Mouse (Mus musculus): ENCODE measurements around the gene Slc9a3r1. TPM values are rescaled to one million over a fixed set of nuclear protein-coding genes. Genes with fewer than 3 reads are reported as not detected.
A peak's percentile ranks its signal among the peaks of the same experiment; 100 is the strongest.

The Slc9a3r1 gene
- total RNA-seq, 2 experiments from 2014 or later: 10.1 to 12.9 TPM

GRCm38 (mm10) chr11:115187224-115187639 lies 24.1 kb downstream of the Slc9a3r1 start, which contains the start of gene Tmem104:
Tmem104 (plus strand) TSS chr11:115187487.
- peak; percentile 99 for DNase-seq (ENCODE audit: low spot score)
- intact Hi-C loops (cut with DNase I): no loop called here

GRCm38 (mm10) chr11:115187693-115188092 lies 24.6 kb downstream of the Slc9a3r1 start, which contains the start of gene Nat9:
Nat9 (minus strand) TSS chr11:115187859.
- intact Hi-C loops (cut with DNase I): no loop called here
- no peak for DNase-seq (ENCODE audit: low spot score)

DNA sequence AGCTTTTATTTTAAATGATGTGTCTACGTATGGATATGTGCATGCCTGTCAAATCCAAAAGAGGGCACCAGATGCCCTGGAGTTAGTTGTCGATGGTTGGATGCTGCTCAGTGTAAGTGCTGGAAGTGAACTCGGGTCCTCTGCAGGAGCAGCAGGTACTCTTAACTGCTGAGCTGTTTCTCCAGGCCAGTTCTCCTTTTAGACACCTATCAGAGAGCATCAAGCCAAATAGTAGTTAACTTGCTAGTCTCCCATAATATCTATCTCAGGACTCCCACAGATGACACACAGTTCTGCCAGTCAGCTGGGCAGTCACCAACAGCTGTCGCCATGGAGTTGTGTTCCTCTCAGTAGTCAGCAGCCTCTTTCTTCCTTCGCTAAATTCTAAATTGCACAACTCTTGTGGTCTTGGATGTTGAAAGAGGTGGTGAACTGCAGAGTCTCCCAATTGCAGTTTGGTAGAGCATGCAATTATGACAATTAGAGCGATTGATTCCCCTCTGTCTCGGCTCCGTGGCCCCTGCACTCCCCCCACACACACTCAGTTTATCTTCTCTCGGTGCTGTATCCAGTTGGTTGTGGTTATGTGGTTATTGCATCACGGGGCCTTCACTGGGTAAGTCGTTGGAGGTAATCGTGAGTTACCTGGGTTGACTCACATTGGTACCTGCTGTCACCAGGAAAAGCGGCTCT lies 25.5 kb downstream of the Slc9a3r1 start:
- intact Hi-C loops (cut with DNase I): no loop called here
- DNase-seq (ENCODE audit: low spot score): no peak

- intact Hi-C loops (cut with DNase I): no loop called here
- no peak for DNase-seq (ENCODE audit: low spot score)
These were observed 26.2 kb downstream of the Slc9a3r1 start for GRCm38 (mm10) chr11:115189304-115189703.

DNA sequence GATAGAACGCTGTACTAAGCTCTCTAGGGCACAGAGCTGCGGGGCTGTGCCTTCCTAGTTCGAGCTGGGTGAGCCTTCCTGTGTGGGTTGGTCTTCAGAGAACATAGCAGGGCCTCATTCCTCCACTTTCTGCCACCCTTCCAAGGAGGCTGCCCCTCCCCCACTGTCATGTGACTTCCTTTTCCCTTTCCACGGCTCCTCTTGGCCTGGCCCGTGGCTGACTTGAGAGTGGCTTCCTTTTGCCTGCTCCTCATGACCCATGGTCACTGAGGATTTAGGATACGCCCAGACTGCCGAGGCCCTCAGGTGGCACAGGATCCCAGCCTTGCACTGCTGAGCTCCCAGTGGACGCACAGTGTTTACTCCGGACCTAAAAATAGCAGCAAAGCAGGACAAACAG lies 29.0 kb downstream of the Slc9a3r1 start:
- intact Hi-C loops (cut with DNase I): no loop called here

GRCm38 (mm10) chr11:115194693-115195092 lies 31.6 kb downstream of the Slc9a3r1 start:
- intact Hi-C loops (cut with DNase I): no loop called here
- no peak for DNase-seq (ENCODE audit: low spot score)

More for the DNA sequence above, 29.0 kb downstream of the Slc9a3r1 start:
- peak; percentile 42 for DNase-seq (ENCODE audit: low spot score)

GRCm38 (mm10) chr11:115195933-115196332 lies 32.8 kb downstream of the Slc9a3r1 start:
- intact Hi-C loops (cut with DNase I): no loop called here
- no peak for DNase-seq (ENCODE audit: low spot score)

- intact Hi-C loops (cut with DNase I): no loop called here
These were observed 34.4 kb downstream of the Slc9a3r1 start for GRCm38 (mm10) chr11:115197558-115197957.

DNA sequence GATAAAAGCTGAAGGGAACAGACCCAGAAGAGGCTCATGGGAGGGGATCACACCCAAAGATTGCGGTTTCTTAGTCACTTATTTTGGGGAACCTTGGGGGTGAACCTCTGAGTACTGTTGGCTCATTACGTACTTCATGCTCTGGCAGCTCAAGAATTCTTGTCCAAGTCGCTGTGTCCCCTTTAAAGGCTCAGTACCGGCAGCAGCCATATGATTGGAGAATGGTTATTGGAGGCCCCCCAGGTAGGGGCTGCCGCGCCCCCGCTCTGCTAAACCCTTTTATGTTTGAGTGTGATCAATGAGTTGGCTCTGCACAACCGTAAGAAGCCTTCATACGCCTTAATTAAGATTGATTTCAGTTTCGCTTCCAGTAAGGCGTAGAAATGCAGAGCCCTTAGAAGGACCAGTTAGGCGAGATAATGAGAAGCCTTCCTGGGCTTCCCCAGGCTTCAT lies 35.8 kb downstream of the Slc9a3r1 start:
- intact Hi-C loops (cut with DNase I): no loop called here
- DNase-seq (ENCODE audit: low spot score): no peak

More at GRCm38 (mm10) chr11:115197558-115197957, 34.4 kb downstream of the Slc9a3r1 start:
- DNase-seq (ENCODE audit: low spot score): no peak

- no peak for DNase-seq (ENCODE audit: low spot score)
- intact Hi-C loops (cut with DNase I): loop anchor here (5.0 kb wide), 1 partner anchor 152 kb away; no protein-coding TSS in a partner anchor
These were observed 37.4 kb downstream of the Slc9a3r1 start for GRCm38 (mm10) chr11:115200520-115200919.

DNA sequence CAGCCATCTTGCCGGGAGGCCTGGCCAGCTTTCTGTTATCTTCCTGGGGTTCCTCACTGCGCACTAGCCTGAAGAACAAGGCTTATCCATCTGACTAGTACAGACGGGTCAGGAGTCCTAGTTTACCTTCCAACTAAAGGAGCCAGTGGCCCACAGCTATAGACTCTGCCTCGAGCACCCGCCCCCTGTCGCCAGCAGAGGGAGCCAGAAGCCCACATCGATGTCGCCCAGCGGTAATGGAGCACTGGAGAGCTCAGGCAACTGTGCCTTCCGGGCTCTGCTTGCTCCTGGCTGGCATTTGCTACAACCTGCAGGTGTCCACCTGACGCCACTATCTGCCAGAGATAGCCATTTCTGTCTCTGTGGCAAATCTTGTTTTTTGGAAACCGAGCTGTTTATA lies 39.2 kb downstream of the Slc9a3r1 start:
- DNase-seq (ENCODE audit: low spot score): peak; percentile 30
- intact Hi-C loops (cut with DNase I): loop anchor here (1.0 to 5.0 kb wide), 3 partner anchors 30 to 150 kb away; no protein-coding TSS in a partner anchor

GRCm38 (mm10) chr11:115202756-115203155 lies 39.6 kb downstream of the Slc9a3r1 start:
- no peak for DNase-seq (ENCODE audit: low spot score)
- intact Hi-C loops (cut with DNase I): loop anchor here (1.0 to 5.0 kb wide), 3 partner anchors 30 to 150 kb away; no protein-coding TSS in a partner anchor

DNA sequence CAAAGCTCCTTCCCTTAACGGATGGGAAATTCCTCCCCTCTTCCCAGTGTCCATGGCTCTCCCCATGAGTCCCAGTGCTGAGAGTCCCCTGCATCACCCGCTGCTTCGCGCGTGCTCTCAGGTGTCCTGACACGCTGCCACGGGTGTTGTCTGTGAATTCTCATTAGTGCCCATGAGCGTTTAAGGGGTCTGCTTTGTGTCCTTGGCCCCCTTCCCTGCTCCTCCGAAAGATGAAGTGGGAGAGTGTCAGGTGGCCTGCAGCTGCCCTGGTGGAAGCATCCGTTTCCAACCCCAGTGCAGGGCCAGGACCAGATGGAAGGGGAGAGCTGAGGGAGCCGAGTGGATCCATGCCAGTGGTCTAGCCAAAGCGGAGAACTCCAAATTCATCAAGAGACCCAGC lies 45.0 kb downstream of the Slc9a3r1 start:
- intact Hi-C loops (cut with DNase I): no loop called here

DNA sequence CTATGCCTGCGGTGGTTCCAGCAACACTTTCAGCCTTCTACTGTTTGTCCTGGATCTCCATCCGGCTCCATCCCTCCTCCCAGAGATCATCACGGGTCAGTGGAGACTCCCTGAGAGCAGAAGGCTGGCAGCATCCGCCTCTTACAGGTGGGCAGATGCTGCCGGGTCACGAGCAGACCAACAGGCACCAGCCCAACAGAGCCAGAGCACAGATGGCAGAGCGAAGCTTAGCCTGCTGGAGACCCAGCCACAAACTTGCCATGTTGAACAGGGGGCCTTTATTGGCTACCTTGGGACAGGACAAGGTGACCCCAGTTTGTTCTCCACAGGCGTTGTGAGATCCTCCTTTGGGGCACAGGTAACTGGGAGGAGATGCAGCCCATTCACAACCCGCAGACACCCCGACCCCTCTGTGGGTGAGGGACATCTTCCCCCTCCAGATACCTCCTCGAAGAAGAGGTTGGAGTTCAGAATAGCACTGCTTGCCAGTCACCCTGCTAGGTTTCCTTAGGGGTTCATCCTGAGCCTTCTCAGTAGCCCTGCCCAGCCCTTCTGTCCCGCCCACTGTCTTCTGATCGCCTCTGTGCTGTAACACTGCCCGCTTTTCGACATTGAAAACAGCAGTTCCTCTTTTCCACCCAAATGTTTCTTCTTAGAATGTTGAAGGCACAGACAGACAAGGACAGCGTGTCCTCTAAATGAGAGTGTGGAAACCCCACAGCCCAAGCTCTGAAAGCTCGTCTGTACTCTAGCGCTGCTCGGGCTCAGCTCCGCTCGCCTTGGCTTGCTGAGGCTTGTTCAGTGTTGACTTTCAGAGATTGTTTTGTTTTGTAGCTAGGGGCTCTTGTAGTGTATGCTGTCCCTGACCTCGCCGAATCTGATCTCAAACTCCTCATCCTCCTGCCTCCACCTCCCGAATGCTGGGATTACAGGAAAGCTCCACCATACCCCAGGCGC lies 45.9 kb downstream of the Slc9a3r1 start:
- intact Hi-C loops (cut with DNase I): no loop called here
- no peak for DNase-seq (ENCODE audit: low spot score)

More for the DNA sequence above, 45.0 kb downstream of the Slc9a3r1 start:
- no peak for DNase-seq (ENCODE audit: low spot score)

GRCm38 (mm10) chr11:115209958-115210357 lies 46.8 kb downstream of the Slc9a3r1 start:
- no peak for DNase-seq (ENCODE audit: low spot score)
- intact Hi-C loops (cut with DNase I): no loop called here

DNA sequence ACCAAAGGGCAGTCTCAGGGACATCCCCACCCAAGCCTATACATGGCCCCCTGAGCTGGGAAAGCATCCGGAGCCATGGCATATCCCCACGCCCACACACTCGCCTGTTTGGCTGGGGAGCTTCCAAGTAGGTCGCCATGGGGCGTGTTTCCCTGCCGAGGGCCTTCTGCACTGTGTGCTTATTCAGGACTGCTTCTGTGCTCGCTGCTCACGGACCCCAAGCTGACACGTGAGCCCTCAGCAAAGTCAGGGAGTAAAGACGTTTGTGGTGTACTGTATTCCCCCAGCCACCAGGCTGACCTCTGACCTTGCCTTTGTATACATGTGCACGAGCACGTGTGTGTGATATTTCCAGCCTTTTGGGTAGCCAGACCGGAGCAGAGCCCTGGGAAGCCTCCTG lies 49.0 kb downstream of the Slc9a3r1 start:
- intact Hi-C loops (cut with DNase I): no loop called here
- no peak for DNase-seq (ENCODE audit: low spot score)

DNA sequence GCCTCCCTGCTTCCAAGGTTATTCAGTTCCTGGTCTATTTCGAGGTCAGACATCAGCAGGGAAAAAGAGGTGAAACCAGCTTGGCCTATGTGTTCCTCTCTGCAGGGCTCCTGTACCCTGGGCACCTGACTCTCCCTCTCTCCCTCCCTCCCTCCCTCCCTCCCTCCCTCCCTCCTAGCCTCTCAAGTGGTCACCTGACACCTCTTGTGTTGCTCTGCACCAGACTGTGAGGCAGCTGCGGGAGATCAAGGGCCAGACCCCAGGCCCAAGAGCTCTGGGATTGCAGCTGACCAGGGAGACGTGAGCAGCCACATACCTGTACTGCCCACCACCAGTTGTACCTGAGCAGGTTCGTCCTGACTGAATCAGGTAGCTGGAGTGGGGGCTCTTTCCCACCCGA lies 52.0 kb downstream of the Slc9a3r1 start:
- intact Hi-C loops (cut with DNase I): no loop called here
- no peak for DNase-seq (ENCODE audit: low spot score)

- intact Hi-C loops (cut with DNase I): no loop called here
- no peak for DNase-seq (ENCODE audit: low spot score)
These were observed 54.6 kb downstream of the Slc9a3r1 start for GRCm38 (mm10) chr11:115217439-115218410.

DNA sequence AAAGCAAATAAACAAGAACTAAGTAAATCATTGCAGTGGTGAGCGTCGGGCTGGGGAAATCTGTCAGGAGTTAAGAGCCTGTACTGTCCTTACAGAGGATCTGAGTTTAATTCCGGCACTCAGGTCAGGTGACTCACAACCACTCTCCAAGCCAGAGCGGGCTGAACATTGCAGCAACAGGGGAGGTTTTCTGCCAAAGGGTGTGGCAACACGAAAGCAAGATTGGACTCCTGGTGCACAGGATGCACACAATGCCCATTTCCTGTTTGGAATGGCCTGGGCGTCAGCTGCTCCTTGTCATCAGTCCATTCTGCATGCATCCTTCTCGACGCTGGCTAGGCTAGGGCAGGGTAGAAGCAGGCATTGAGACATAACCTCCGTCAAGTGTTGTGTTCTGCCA lies 56.1 kb downstream of the Slc9a3r1 start:
- intact Hi-C loops (cut with DNase I): no loop called here
- DNase-seq (ENCODE audit: low spot score): peak; percentile 24

Measured in heart, postnatal 25 days (tissue).